Mouse (Mus musculus): Measurements from ENCODE around the gene Mpzl1.

DNA sequence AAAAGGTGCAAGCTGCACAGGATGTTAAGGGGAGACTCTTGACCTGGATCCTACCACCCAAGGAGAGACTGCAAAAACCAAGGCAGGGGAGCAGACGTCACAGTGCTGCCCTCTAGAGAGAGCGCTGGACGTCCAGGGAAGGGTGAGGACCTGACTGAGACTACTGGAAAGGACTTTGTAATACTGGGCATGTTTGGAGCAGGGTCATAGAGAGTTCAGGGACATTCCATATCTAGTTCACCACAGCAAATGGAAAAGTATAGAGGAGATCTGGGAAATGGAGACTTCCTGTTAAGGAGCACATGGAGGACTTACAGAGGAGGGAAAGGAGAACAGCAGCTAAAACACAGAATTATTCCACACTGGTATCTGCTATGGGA is 45.3 kb upstream of the Mpzl1 start:
- TF ChIP-seq CTCF (IDR thresholded peaks at IDR 0.05; ENCODE audit: low read depth, low read length) (0 out of 2 replicates have a peak, but pooled peaks have one; percentile 3), POLR2A (IDR thresholded peaks at IDR 0.05; ENCODE audit: borderline replicate concordance, low read depth, low read length) (no peak)
